Mouse (Mus musculus): ENCODE results near the gene Cox17.

DNA sequence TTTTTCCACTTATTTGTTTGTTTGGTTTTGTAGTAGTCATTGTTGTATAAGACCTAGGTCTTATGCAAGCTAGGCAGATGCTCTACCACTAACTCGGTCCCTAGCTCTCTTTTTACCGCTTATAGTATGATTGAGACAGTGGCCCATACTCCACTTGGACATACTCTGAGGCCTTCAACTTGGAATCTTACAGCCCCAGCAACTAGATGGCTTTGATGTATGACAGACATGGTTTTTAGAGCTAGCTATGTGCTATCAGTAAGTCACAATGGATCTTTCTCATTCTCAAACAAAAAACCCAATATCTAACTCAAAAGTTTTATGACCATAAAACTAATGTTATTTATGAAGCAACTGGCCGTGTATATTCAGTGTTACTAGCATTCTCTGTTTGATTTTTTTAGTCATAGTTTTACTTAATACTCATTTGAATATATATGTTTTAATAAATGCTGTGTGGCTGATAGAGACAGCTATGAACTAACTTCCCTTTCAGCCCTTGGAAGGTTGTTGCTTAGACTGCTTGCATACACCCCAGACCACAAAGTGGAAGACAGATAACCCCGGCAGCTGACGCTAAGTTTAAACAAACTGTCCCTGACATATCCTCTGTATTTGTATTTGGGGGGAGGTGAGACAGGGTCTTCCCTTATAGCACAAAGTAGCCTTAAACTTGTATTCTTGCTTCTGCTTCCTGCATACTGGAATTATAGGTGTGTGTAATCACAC, 7.6 kb downstream of the Cox17 start:
- no peak for TF ChIP-seq CTCF (IDR thresholded peaks at IDR 0.05; ENCODE audit: low read depth, low read length)
- no peak for TF ChIP-seq POLR2A (IDR thresholded peaks at IDR 0.05; ENCODE audit: borderline replicate concordance, low read depth, low read length)

Data from bone marrow macrophage, adult 2 months (primary cell).